Mouse (Mus musculus): ENCODE results near the gene Tnfsf9.

The Tnfsf9 gene

DNA sequence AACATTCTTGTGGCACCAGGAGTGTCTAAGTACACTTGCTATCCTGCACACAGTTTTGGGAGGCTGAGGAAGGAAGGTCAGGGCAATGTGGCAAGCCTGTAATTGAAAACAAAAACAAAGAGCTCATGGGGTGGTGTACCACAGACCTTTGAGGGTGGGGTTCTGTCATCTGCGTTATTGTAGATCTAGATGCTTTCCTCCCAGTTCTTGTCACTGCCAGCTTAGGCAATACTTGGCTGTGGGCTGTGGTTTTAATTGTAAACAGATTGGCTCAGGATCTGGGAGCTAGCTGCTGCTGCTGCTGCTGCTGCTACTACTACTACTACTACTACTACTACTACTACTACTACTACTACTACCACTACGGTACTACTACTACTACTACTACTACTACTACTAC lies 2.8 kb upstream of the Tnfsf9 start:
- H3K4me1 ChIP-seq (replicated peaks; ENCODE audit: low read depth, low read length) = peaks cover 58% of the 10 kb centered on the region
- H3K9me3 ChIP-seq (ENCODE audit: low read length) = no peaks in the 10 kb centered on the region
- H3K36me3 ChIP-seq (ENCODE audit: insufficient read depth, low read length) = peaks cover 5% of the 10 kb centered on the region
- H3K4me3 ChIP-seq (replicated peaks; ENCODE audit: low read length) = no peak overlapping the region
- no peak for TF ChIP-seq POU5F1 (IDR thresholded peaks at IDR 0.05; ENCODE audit: borderline replicate concordance, low read length)
- TF ChIP-seq NANOG (IDR thresholded peaks at IDR 0.05; ENCODE audit: borderline replicate concordance, low read length) = no peak
- TF ChIP-seq CTCF (conservative IDR thresholded peaks at IDR 0.05; ENCODE audit: low read length) = no peak
- H3K27me3 ChIP-seq (ENCODE audit: insufficient read depth, low read length) = peaks cover 40% of the 10 kb centered on the region

DNA sequence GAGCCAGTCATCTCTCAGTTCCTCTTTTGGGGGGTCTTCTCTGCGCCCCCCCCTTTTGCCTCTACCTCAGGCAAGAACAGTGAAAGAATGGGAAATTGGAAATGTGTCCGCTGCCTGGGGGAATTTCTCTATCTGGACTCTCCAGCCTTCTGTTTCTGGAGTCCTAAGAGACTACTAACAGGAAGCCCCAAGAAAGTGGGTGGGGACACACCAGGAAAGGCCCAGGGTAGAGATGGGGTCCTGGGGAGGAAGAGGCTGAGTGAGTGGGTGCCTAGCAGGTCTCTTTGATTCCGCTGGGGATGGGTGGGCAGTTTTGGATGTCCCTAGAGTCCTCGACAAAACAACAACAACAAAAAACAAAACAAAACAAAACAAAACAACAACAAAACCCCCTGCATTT lies 629 bp upstream of the Tnfsf9 start:
- peak overlapping the region; percentile 86 for H3K4me3 ChIP-seq (replicated peaks; ENCODE audit: low read length)
- TF ChIP-seq NANOG (IDR thresholded peaks at IDR 0.05; ENCODE audit: borderline replicate concordance, low read length) = no peak
- no peak for TF ChIP-seq CTCF (conservative IDR thresholded peaks at IDR 0.05; ENCODE audit: low read length)
- no peak for TF ChIP-seq POU5F1 (IDR thresholded peaks at IDR 0.05; ENCODE audit: borderline replicate concordance, low read length)

DNA sequence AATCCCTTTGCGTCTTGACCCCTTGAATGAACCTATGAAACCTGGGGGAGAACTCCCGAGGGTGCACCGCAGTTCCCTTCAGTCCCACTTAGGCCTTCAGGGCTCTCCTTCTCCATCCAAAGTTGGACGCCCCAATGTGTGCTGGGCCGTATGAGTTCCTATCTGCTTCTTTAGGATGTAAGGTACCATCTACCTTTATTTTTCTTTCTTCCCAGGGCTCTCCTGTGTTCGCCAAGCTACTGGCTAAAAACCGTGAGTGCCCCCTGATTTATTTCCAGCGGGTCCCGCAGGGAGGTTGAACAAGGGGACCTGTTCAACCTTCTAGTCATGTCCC lies 877 bp downstream of the Tnfsf9 start:
- TF ChIP-seq POU5F1 (IDR thresholded peaks at IDR 0.05; ENCODE audit: borderline replicate concordance, low read length) (no peak), NANOG (IDR thresholded peaks at IDR 0.05; ENCODE audit: borderline replicate concordance, low read length) (no peak), CTCF (conservative IDR thresholded peaks at IDR 0.05; ENCODE audit: low read length) (no peak)
- Histone ChIP-seq H3K4me3 (replicated peaks; ENCODE audit: low read length) (peak overlapping the region; percentile 86), H3K9me3 (ENCODE audit: low read length) (no peaks in the 10 kb centered on the region), H3K36me3 (ENCODE audit: insufficient read depth, low read length) (peaks cover 11% of the 10 kb centered on the region), H3K4me1 (replicated peaks; ENCODE audit: low read depth, low read length) (peaks cover 51% of the 10 kb centered on the region), H3K27me3 (ENCODE audit: insufficient read depth, low read length) (peaks cover 55% of the 10 kb centered on the region)

More for the DNA sequence above, 629 bp upstream of the Tnfsf9 start:
- H3K36me3 ChIP-seq (ENCODE audit: insufficient read depth, low read length) = peaks cover 11% of the 10 kb centered on the region
- peaks cover 54% of the 10 kb centered on the region for H3K4me1 ChIP-seq (replicated peaks; ENCODE audit: low read depth, low read length)
- peaks cover 55% of the 10 kb centered on the region for H3K27me3 ChIP-seq (ENCODE audit: insufficient read depth, low read length)
- no peaks in the 10 kb centered on the region for H3K9me3 ChIP-seq (ENCODE audit: low read length)

DNA sequence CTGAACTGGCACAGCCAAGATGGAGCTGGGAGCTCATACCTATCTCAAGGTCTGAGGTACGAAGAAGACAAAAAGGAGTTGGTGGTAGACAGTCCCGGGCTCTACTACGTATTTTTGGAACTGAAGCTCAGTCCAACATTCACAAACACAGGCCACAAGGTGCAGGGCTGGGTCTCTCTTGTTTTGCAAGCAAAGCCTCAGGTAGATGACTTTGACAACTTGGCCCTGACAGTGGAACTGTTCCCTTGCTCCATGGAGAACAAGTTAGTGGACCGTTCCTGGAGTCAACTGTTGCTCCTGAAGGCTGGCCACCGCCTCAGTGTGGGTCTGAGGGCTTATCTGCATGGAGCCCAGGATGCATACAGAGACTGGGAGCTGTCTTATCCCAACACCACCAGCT lies 1.9 kb downstream of the Tnfsf9 start:
- peaks cover 11% of the 10 kb centered on the region for H3K36me3 ChIP-seq (ENCODE audit: insufficient read depth, low read length)
- H3K4me1 ChIP-seq (replicated peaks; ENCODE audit: low read depth, low read length) = peaks cover 54% of the 10 kb centered on the region
- H3K27me3 ChIP-seq (ENCODE audit: insufficient read depth, low read length) = peaks cover 47% of the 10 kb centered on the region
- no peak for TF ChIP-seq CTCF (conservative IDR thresholded peaks at IDR 0.05; ENCODE audit: low read length)
- no peak for TF ChIP-seq NANOG (IDR thresholded peaks at IDR 0.05; ENCODE audit: borderline replicate concordance, low read length)
- no peak for TF ChIP-seq POU5F1 (IDR thresholded peaks at IDR 0.05; ENCODE audit: borderline replicate concordance, low read length)
- no peak overlapping the region for H3K4me3 ChIP-seq (replicated peaks; ENCODE audit: low read length)
- H3K9me3 ChIP-seq (ENCODE audit: low read length) = no peaks in the 10 kb centered on the region

DNA sequence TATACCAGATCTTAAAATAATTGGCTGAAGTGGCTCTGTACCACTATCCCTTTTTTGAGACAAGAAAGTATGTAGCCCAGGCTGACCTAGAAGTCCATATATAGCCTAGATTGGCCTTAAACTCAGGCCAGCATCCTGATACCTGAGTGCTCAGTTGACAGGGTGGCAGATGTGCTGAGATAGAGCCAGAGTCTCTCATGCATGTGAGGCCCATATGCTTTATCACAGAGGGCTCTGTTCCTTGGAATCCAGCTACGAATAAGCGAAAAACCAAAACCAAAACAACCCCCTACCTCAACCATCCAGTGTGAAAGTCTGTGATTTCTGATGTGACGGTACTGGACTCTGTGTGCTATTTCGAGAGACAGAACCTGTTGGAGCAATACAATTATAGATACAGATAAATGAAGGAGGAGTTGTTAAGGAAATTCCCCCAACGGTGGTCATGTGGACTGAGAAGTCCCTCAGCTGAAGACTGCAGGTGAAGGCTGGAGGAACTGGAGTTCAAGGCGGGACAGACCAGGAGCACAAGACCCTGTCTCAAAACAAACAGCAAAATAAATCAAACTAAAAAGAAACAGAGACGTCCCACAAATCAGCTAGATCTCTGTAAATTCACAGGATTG lies 3.0 kb downstream of the Tnfsf9 start:
- Histone ChIP-seq H3K36me3 (ENCODE audit: insufficient read depth, low read length) (peaks cover 11% of the 10 kb centered on the region), H3K27me3 (ENCODE audit: insufficient read depth, low read length) (peaks cover 47% of the 10 kb centered on the region)
- no peak for TF ChIP-seq NANOG (IDR thresholded peaks at IDR 0.05; ENCODE audit: borderline replicate concordance, low read length)
- TF ChIP-seq POU5F1 (IDR thresholded peaks at IDR 0.05; ENCODE audit: borderline replicate concordance, low read length) = no peak
- no peak for TF ChIP-seq CTCF (conservative IDR thresholded peaks at IDR 0.05; ENCODE audit: low read length)

DNA sequence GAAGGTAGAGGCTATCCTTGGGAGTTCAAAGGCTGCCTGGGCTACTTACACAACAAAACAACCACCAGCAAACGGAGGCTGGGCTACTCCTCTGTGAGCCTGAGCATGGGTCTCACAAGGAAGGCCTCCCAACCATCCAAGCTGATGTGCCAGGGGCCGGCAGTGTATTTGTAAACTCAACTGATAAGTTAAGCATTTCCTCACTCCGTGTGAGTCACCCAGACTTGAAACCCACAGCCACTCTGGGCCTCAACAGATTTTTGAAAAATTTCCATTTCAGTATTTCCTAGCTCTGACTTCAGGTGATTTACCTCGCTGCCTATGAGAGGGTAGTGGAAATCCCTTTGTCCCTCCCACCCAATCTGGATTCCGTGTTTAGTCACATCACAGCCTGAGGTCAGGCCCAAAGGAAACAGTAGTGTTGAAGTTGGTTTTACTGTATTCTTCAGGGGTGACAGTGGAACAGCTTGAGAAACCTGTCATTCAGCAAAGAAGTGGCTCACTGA lies 3.6 kb downstream of the Tnfsf9 start:
- Histone ChIP-seq H3K27me3 (ENCODE audit: insufficient read depth, low read length) (peaks cover 51% of the 10 kb centered on the region), H3K4me3 (replicated peaks; ENCODE audit: low read length) (no peak overlapping the region), H3K9me3 (ENCODE audit: low read length) (no peaks in the 10 kb centered on the region), H3K4me1 (replicated peaks; ENCODE audit: low read depth, low read length) (peaks cover 41% of the 10 kb centered on the region), H3K36me3 (ENCODE audit: insufficient read depth, low read length) (peaks cover 11% of the 10 kb centered on the region)
- TF ChIP-seq POU5F1 (IDR thresholded peaks at IDR 0.05; ENCODE audit: borderline replicate concordance, low read length) = no peak
- no peak for TF ChIP-seq CTCF (conservative IDR thresholded peaks at IDR 0.05; ENCODE audit: low read length)
- no peak for TF ChIP-seq NANOG (IDR thresholded peaks at IDR 0.05; ENCODE audit: borderline replicate concordance, low read length)

More for the DNA sequence above, 3.0 kb downstream of the Tnfsf9 start:
- peaks cover 47% of the 10 kb centered on the region for H3K4me1 ChIP-seq (replicated peaks; ENCODE audit: low read depth, low read length)
- no peaks in the 10 kb centered on the region for H3K9me3 ChIP-seq (ENCODE audit: low read length)
- no peak overlapping the region for H3K4me3 ChIP-seq (replicated peaks; ENCODE audit: low read length)

DNA sequence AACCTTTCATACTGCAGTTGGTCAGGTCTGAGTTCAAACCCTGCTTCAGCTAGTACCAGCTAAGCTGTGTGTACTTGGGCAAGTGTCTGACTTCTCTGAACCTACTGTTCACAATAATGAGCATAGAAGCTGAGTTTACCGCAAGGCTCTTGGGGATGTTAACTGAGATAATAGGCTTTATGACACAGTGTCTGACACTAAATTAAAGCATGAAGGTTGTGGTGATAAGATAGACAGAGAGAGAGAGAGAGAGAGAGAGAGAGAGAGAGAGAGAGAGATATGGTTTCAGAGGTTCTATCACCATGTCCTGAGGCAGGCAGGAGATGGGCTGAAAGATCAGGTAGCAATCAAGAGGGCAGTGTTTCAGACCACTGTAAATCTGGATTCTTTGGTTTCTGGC lies 4.9 kb downstream of the Tnfsf9 start:
- no peak for TF ChIP-seq POU5F1 (IDR thresholded peaks at IDR 0.05; ENCODE audit: borderline replicate concordance, low read length)

DNA sequence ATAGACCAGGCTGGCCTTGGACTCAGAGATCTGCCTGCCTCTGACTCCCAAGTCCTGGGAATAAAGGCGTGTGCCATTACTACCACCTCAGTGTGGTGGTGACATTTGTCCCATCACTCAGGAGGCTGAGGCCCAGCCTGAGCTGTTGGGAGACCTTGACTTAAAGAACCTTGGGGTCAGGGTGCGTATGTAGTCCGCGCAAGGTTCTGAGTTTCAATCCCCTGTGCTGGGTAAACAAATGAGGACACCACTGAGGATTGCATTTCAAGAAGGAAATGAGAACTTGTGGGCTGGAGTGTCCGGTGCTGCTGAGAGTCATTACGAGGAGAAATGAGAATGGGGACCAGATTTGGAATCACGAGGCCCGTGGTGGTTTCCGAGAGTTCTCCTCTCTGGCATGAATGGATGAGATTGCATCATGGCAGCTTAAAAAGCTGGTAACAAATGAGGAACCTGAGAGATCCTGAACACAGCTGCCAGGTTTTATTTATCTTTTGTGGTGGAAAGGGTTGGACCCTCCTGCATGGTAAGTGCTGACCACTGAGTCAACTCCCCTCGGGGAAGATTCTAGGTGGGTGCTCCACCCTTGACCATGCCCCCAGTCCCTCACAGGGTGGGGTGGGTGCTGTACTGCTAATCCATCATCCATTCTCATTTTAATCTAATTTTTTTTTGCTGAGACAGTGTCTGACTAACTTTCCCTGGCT lies 7.8 kb downstream of the Tnfsf9 start:
- H3K27me3 ChIP-seq (ENCODE audit: insufficient read depth, low read length) = peaks cover 29% of the 10 kb centered on the region

More for the DNA sequence above, 4.9 kb downstream of the Tnfsf9 start:
- Histone ChIP-seq H3K4me1 (replicated peaks; ENCODE audit: low read depth, low read length) (peaks cover 29% of the 10 kb centered on the region), H3K4me3 (replicated peaks; ENCODE audit: low read length) (no peak overlapping the region), H3K9me3 (ENCODE audit: low read length) (no peaks in the 10 kb centered on the region), H3K27me3 (ENCODE audit: insufficient read depth, low read length) (peaks cover 49% of the 10 kb centered on the region), H3K36me3 (ENCODE audit: insufficient read depth, low read length) (peaks cover 11% of the 10 kb centered on the region)

More for the DNA sequence above, 7.8 kb downstream of the Tnfsf9 start:
- H3K4me3 ChIP-seq (replicated peaks; ENCODE audit: low read length) = no peak overlapping the region
- peaks cover 2% of the 10 kb centered on the region; the same call in 1 of the 2 replicates for H3K36me3 ChIP-seq (ENCODE audit: insufficient read depth, low read length)
- no peak for TF ChIP-seq CTCF (conservative IDR thresholded peaks at IDR 0.05; ENCODE audit: low read length)
- no peak for TF ChIP-seq POU5F1 (IDR thresholded peaks at IDR 0.05; ENCODE audit: borderline replicate concordance, low read length)
- no peak for TF ChIP-seq NANOG (IDR thresholded peaks at IDR 0.05; ENCODE audit: borderline replicate concordance, low read length)
- H3K9me3 ChIP-seq (ENCODE audit: low read length) = no peaks in the 10 kb centered on the region
- peaks cover 17% of the 10 kb centered on the region for H3K4me1 ChIP-seq (replicated peaks; ENCODE audit: low read depth, low read length)
